Mouse (Mus musculus) 416B (cell line): ENCODE measurements around the gene Mtmr3.
A peak's percentile ranks its signal among the peaks of the same experiment; 100 is the strongest.

Experiments used
- DNase-seq: peaks from one replicate; pipeline ENCODE4 v3.0.0; 2011; ENCODE audit warnings: low read depth

Gene Mtmr3

DNA sequence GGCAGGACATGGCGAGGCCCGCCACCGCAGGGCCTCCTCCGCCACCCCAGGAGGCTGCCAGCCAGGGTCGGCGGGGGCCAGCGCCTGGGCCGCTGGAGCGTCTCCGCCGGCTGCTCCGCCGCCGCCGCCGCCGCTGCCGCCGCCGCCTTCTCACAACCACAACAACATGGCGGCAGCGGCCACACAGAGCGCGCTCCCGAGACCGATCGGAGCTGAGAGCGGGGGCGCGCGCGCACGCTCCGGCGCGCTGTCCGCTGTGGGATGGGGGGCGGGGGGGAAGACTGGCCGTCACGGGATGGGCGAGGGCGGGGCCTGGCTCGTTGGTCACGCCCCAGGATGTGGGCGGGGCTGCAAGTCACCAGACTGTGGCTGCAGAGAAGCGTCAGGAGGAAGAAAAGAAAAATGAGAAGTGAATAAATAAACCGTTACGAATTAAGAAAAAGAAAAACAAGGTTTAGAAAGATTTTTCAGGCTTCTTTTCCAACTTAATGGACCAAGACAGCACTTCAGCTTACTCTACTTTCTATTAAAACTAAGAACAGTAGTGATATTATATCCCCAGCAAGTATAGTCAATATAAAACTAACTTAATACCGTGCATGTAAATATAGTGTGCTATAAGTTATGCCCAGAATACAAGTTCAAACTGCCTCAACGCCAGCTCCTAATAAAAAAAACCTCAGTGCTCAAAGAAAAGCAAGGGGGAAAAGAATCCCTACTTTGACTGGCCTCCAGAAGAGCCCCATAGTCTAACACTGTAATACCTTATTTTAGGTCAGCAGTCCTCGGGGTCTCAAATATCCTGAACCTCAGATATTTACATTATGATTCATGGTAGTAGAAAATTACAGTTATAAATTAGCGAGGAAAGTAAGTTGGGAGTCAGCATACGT lies at the start of gene Mtmr3:
Mtmr3 (minus strand) TSS at position 256 of the 893 bp plus-strand sequence.
- peak; percentile 95 for DNase-seq

- DNase-seq: no peak
Observed at GRCm38 (mm10) chr11:4643722-4644121, 49.1 kb upstream of the Mtmr3 start.

DNA sequence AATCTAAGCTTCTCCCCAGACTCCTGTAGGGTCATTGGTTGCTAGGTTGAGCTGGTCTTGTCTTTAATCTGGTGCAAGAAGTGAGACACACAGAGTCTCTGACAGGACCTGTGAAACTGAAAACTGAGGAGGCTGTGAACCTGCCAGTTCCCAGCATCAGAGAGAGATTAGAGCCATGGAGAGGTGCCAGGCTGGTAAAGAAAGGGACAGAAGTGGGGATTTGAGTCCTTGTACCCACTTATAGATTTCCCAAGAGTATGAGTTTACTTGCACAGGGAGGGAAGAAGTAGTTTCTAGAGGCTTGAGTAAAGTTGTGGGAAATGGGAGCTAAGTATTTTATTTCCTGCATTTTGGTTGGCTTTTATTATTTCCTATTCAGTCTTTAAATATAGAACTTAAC lies 46.5 kb upstream of the Mtmr3 start:
- no peak for DNase-seq

- DNase-seq: peak; percentile 43
Observed at GRCm38 (mm10) chr11:4638261-4638660, 43.6 kb upstream of the Mtmr3 start.

GRCm38 (mm10) chr11:4637534-4638234 lies 43.0 kb upstream of the Mtmr3 start, which contains the start of gene Ascc2:
Gene Ascc2, plus strand, starts transcription at chr11:4637747.
- peak; percentile 92 for DNase-seq

GRCm38 (mm10) chr11:4636782-4637342 lies 42.2 kb upstream of the Mtmr3 start:
- no peak for DNase-seq

- DNase-seq: no peak
Observed at GRCm38 (mm10) chr11:4634395-4634794, 39.7 kb upstream of the Mtmr3 start.

DNA sequence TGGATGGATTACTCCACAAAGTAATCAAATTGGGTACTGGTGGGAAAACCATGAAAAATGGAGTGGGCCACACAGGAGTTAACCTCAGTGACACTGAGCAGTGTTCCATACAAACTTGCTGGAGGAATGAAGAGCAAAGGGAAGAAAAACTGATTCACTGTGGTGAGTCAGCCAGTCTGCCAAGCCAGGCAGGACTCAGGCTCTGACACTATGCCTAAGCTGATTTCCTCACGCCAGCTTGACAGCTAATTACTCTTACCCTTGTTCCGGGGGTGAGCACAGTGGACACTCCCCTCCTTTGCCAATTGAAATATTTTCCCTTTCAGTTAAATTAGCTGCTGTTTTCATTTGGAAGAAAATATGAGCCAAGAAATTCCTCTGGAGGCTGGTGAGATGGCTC lies 38.8 kb upstream of the Mtmr3 start:
- peak; percentile 63 for DNase-seq

- DNase-seq: no peak
Observed at GRCm38 (mm10) chr11:4629861-4630280, 35.2 kb upstream of the Mtmr3 start.

DNA sequence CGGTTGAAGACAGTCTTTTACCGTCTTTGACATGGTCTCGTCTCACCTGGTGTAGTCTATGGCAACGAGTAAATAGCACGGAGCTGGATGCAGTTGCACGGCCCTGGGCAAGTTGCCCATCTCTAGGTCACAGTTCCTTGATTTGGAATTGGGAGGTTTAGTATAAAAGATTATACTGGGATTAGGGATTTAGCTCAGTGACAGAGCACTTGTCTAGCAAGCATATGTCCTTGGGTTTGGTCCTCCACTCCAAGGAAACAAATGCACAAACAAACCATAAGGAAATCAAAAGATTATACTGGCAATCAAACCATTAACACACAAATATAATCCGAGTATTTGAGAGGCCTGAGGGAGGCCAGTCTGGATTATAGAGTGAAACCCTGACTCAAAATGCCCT lies 33.0 kb upstream of the Mtmr3 start:
- DNase-seq: no peak

- DNase-seq: no peak
Observed at GRCm38 (mm10) chr11:4625931-4626330, 31.3 kb upstream of the Mtmr3 start.

DNA sequence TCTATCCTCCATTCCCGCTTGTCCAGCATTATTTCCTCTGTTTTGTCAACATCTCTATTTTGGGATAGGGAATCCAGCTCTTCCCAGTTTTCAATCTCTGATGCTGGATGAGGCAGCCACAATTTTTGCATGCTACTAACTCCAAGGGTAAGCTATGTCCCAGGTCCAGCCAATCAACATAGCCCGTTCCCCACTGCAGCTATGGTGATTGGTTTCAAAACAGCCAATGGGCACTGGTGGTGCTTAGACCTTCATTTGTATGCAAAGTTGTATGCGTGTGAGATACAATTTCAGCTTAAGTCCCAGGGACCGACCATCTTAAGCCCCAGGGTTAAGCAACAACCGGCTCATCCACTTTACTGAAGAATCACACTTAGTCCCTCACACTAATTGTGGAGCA lies 28.3 kb upstream of the Mtmr3 start:
- no peak for DNase-seq

- DNase-seq: no peak
Observed at GRCm38 (mm10) chr11:4622442-4622986, 27.9 kb upstream of the Mtmr3 start.

- peak; percentile 34 for DNase-seq
Observed at GRCm38 (mm10) chr11:4621866-4622265, 27.2 kb upstream of the Mtmr3 start.

- no peak for DNase-seq
Observed at GRCm38 (mm10) chr11:4620501-4621108, 25.9 kb upstream of the Mtmr3 start.

GRCm38 (mm10) chr11:4620017-4620485 lies 25.4 kb upstream of the Mtmr3 start, which contains the start of gene Gm11032:
Gene Gm11032, plus strand, starts transcription at chr11:4620067.
- DNase-seq: no peak

DNA sequence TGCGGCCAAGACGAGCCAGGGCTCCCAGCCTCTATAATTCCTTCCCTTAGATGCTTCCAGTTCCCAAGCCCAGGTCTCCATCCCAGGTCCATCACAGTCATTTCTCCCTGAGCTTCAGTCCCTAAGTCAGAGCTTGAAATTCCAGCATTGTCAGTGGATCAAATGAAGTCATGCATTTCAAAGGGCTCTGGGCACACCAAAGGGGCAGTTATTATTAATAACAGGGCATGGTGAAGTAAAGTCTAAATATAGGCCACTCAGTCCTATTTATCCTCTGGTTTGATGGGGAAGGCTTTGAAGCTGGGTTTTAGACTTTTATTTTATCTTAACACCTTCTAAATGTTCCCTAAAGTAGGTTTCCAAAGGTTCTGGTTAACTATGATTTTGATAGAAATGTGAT lies 17.2 kb upstream of the Mtmr3 start:
- no peak for DNase-seq

DNA sequence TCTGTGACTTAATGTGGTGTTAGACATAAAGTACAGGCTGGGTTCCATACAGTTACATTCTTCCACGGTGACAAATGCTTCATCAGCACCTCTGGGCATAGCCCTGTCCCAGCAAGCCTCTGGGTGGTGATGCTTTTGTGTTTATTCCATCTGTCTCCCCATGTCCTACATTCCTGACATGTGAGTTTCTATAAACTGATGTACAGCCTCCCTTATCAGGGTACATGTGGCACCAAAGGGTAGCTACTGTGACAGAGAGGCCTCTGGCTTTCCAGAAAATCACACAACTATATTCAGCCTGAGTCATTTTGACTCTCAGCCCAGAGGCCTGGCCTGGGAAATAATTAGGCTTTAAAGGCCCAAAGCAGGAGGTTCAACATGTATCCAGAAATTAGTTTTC lies 11.9 kb upstream of the Mtmr3 start:
- DNase-seq: no peak

DNA sequence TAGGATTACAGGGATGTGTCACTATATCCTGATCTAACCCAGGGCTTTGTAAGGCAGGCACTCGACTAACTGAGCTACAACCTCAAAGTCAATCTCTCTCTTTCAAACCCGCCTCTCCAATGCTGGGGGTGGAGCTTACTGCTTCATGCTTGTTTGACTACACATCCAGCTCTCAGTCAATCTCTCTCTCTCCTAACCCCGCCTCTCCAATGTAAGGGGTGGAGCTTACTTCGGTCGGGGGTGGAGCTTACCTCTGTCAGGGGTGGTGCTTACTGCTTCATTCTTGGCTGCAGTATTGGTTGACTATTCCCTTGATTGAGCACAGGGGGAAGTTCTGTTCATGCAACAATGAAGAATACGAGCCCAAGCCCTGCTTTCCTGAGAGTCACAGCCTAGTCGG lies 10.8 kb upstream of the Mtmr3 start:
- DNase-seq: no peak

GRCm38 (mm10) chr11:4604441-4604840 lies 9.8 kb upstream of the Mtmr3 start:
- DNase-seq: no peak

DNA sequence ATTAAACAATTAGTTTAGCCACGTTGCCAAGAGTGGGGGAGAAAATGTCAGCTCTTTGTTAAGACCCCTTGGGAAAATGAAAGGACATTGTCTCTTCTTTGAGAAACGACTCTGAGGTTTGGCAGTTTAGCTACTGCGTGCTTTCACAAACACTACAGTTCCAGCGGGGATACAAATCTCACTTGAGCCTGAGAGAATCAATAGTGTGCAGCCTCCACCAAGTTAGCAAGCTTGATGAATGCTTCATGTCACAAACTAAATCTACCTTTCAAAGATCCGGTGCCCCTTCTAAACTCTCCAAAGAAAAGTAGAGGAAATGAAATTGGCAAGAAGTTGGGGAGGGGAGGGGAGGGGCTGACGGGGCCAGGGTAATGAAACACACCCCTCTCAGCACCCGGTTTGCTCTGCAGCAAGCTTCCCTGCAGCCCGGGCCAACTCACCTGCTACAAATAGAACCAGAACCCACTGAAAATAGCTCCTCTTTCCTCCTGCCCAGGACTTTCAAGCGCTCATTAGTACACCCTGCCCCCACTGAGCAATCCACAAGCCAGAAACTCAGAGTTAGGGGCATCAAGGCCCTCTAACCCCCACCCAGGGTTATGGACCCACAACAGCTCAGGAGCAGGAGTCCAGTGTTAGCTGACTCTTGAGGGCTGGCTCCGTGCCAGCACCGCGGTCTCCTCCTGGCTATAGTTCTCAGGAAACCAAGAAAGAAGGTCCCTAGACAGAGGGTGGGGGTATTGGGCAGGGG lies 8.2 kb upstream of the Mtmr3 start:
- DNase-seq: peak; percentile 65
